Mouse (Mus musculus) bone marrow macrophage, adult 2 months (primary cell): ENCODE results near the gene Trim44.

ENCODE experiments used
- CTCF ChIP-seq: IDR thresholded peaks from 2 replicates; pipeline ENCODE4 v1.5.1; 2012; ENCODE audit warnings: low read depth, mild to moderate bottlenecking, low read length, moderate library complexity
- POLR2A ChIP-seq: IDR thresholded peaks from 2 replicates; pipeline ENCODE4 v1.6.1; 2012; ENCODE audit warnings: mild to moderate bottlenecking, low read depth, low read length, borderline replicate concordance

- TF ChIP-seq POLR2A, result no peak
- TF ChIP-seq CTCF, result no peak
Observed at GRCm38 (mm10) chr2:102378381-102378780, 29.2 kb downstream of the Trim44 start.
